Mouse (Mus musculus) liver, adult 2 months (tissue): ENCODE measurements around the gene Plekha1.

ENCODE experiments used
- CTCF ChIP-seq: fragments of 200-500 bp; IDR thresholded peaks from 2 replicates; pipeline ENCODE4 v1.5.1; 2011; ENCODE audit warnings: low read depth, low read length, control low read depth
- POLR2A ChIP-seq: fragments of 200-500 bp; IDR thresholded peaks from 2 replicates; pipeline ENCODE4 v1.6.1; 2011; ENCODE audit warnings: low read length, control low read depth; ENCODE audit not compliant: insufficient read depth; ENCODE audit errors: extremely low read depth

- TF ChIP-seq CTCF (no peak), POLR2A (no peak)
Observed at GRCm38 (mm10) chr7:130895618-130895945, 30.0 kb downstream of the Plekha1 start.
